Mouse (Mus musculus) testis, adult 2 months (tissue): ENCODE measurements around the gene Adgrg1. TPM values are rescaled to one million over a fixed set of nuclear protein-coding genes. Genes with fewer than 3 reads are reported as not detected.

ENCODE experiments used
- H3K27ac ChIP-seq: fragments of 200-500 bp; 2 replicates; pipeline ENCODE4 v1.5.1; 2012; ENCODE audit warnings: low read depth, low read length; ENCODE audit not compliant: control insufficient read depth, insufficient read depth
- H3K27me3 ChIP-seq: fragments of 200-500 bp; 2 replicates; pipeline ENCODE4 v1.6.1; 2012; ENCODE audit warnings: mild to moderate bottlenecking, low read length, moderate library complexity; ENCODE audit not compliant: control insufficient read depth, insufficient read depth
- H3K36me3 ChIP-seq: fragments of 200-500 bp; 2 replicates; pipeline ENCODE4 v1.6.1; 2012; ENCODE audit warnings: mild to moderate bottlenecking, low read length; ENCODE audit not compliant: control insufficient read depth, insufficient read depth
- H3K4me1 ChIP-seq: fragments of 200-500 bp; 2 replicates; pipeline ENCODE4 v1.6.1; 2012; ENCODE audit warnings: low read length; ENCODE audit not compliant: control insufficient read depth, insufficient read depth
- H3K4me3 ChIP-seq: fragments of 200-500 bp; 2 replicates; pipeline ENCODE4 v1.5.1; 2012; ENCODE audit warnings: low read depth, mild to moderate bottlenecking, low read length, moderate library complexity, mixed read lengths; ENCODE audit not compliant: control insufficient read depth
- CTCF ChIP-seq: fragments of 200-500 bp; IDR thresholded peaks from 2 replicates; pipeline ENCODE4 v1.5.1; 2012; ENCODE audit warnings: low read depth, mild to moderate bottlenecking, inconsistent platforms, low read length, moderate library complexity; ENCODE audit not compliant: control insufficient read depth, insufficient read depth, insufficient replicate concordance
- POLR2A ChIP-seq: fragments of 200-500 bp; IDR thresholded peaks from 2 replicates; pipeline ENCODE4 v1.6.1; 2012; ENCODE audit warnings: low read depth, mild to moderate bottlenecking, inconsistent platforms, low read length, moderate library complexity; ENCODE audit not compliant: control insufficient read depth
- polyA plus RNA-seq: library from polyadenylated mRNA; depleted of rRNA; stranded (reverse); fragments of >200 nt; gene quantifications from 2 replicates; pipeline ENCODE4 v1.2.3, GENCODE M21; 2012

The Adgrg1 gene
- polyA plus RNA-seq, 1 experiment = 62.3 TPM

DNA sequence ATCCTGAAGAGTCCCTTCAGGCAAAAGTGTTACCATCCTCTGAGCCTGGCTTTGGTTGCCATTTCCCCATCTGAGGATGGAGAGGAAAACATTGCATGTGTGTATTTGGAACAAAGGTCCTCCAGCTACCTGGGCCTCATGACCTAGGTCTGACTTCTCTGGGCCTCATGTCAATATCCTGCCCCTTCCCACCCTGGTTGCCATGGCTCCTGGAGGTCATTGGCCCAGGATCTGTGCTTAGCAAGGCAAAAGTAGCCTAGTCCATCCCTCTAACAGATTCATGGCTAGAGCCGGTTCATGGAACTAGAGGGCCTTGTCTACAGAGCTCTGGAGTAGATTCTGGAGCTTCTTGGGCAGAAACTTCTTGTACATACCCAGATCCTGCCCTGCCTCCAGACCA, 12.3 kb upstream of the Adgrg1 start:
- H3K27ac ChIP-seq = no peak overlapping the region
- no peaks in the 10 kb centered on the region for H3K36me3 ChIP-seq
- no peaks in the 10 kb centered on the region for H3K4me1 ChIP-seq
- no peak overlapping the region for H3K4me3 ChIP-seq
- no peaks in the 10 kb centered on the region for H3K27me3 ChIP-seq
- TF ChIP-seq CTCF = no peak
- TF ChIP-seq POLR2A = no peak

DNA sequence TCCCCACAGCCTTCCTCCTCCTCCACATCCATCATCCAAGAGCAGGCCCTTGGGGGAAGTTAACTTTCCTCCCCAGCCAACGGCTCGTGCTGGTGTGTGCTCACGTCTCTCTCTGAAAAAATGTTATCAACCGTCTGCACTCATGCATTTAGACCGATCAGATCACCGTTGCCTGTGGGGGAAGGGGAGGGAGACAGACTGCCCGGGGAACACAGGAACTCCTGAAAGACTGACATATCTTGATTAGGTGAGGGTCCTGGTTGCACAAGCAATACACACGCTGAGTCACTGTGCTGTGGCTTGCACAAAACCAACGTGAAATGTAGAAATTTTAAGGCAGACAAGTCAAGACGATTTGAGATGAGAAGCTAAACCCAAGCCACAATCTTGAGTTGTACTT, 9.7 kb upstream of the Adgrg1 start:
- Histone ChIP-seq H3K4me1 (no peaks in the 10 kb centered on the region), H3K27ac (no peak overlapping the region), H3K27me3 (no peaks in the 10 kb centered on the region), H3K36me3 (no peaks in the 10 kb centered on the region), H3K4me3 (no peak overlapping the region)
- no peak for TF ChIP-seq CTCF
- TF ChIP-seq POLR2A = no peak

DNA sequence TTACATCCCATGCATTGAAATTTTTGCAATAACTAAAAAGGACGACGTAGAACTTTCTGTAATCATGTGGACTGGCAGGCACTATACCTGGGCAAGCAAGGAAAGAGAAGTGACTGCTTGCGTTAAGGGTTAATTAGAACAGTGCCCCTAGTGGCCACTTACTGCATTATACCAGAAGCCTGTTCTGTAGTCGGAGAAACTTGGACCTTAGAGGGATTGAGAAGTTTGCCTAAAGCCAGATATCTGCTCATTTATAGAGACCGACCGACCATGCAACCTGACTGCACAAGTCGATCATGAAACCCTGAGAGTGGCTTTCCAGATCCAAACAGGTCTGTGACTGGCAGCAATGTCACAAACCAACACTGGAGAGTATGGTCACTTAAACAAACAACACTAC, 8.0 kb upstream of the Adgrg1 start:
- Histone ChIP-seq H3K4me1 (no peaks in the 10 kb centered on the region), H3K27ac (no peak overlapping the region), H3K27me3 (no peaks in the 10 kb centered on the region), H3K36me3 (no peaks in the 10 kb centered on the region), H3K4me3 (no peak overlapping the region)
- TF ChIP-seq CTCF (peak; percentile 30; the same call in 1 of the 2 replicates), POLR2A (no peak)

DNA sequence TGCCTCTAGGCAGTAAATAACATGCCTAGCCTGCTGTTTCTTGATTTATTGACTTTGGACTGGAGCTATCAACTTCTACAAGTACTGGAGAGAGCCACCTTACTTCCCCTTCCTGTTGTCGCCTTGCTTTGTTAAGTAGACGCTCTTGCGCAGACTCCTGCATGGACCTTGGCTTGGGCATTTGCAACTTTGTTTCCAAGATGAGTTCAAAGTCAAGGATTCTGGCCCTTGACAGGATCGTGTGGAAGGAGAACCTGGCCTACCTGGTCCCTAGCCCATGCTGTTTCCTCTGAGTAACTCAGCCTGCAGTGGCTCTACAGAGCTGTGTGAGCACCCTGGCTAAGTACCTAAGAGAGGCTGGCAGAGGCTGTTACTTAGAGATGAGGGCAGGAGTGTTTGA, 7.5 kb upstream of the Adgrg1 start:
- TF ChIP-seq CTCF = no peak
- no peak for TF ChIP-seq POLR2A
- H3K4me1 ChIP-seq = no peaks in the 10 kb centered on the region
- H3K27ac ChIP-seq = no peak overlapping the region
- no peak overlapping the region for H3K4me3 ChIP-seq
- no peaks in the 10 kb centered on the region for H3K36me3 ChIP-seq
- no peaks in the 10 kb centered on the region for H3K27me3 ChIP-seq

DNA sequence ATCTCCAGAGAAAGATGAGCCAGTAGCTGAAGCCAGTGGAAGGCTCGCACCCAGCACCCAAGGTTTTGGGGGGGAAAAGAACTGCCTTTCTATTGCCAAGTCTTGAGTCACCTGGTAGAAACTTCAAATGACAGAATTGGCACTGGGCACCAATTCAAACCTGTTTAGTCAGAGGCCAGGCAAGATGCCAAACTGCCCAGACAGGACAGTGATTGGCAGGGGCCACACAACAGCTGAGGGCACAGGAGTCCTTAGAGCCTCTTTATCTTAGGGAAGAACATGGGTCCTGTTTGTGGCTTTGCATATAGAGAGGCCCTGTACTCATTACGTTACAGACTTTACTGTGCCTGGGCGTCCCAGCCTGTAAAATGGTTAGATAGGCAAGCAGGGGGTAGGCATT, 7.0 kb upstream of the Adgrg1 start:
- Histone ChIP-seq H3K27me3 (no peaks in the 10 kb centered on the region), H3K4me1 (no peaks in the 10 kb centered on the region), H3K27ac (no peak overlapping the region), H3K4me3 (no peak overlapping the region), H3K36me3 (no peaks in the 10 kb centered on the region)
- no peak for TF ChIP-seq CTCF
- TF ChIP-seq POLR2A = no peak

DNA sequence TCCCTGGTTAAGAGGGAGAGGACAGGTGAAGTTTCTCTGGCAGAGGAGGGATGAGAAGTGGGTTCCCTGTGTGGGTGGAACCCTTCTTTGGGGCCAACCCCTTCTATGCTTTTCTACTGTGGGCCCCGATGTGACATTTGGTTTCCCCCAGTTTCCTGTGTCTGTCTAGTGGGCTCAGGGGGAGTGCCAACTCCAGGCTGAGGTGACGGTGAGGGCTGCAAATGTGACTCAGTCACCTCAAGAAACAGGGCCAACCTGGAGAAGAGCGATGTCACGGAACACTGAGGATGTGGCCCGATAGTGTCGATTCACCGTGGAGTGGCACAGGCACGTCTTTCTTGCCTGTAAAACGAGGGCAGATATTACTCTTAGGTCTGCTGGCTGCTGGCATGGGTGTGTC, 1.3 kb upstream of the Adgrg1 start:
- H3K4me3 ChIP-seq = no peak overlapping the region
- H3K27me3 ChIP-seq = no peaks in the 10 kb centered on the region
- no peaks in the 10 kb centered on the region for H3K36me3 ChIP-seq
- no peak for TF ChIP-seq POLR2A
- TF ChIP-seq CTCF = no peak
- no peak overlapping the region for H3K27ac ChIP-seq
- peaks cover 5% of the 10 kb centered on the region for H3K4me1 ChIP-seq

DNA sequence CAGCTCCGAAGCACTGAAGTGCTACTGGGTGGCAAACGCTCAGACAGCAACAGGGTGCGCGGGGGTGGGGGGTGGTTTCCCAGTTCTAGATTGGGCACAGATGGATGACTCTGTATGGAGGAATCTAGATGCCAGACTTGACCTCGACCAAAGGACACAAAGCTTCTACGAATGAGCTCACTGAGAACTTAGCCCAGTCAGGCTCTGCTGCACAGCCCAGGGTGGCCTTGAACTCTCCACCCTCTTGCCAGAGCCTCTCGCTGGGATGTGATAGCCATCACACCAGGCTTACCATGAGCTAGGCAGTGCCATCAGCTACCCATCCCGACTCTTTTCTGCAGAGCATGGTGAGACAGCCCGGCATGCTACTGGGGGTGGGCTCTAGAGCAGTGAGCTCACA, 765 bp upstream of the Adgrg1 start:
- Histone ChIP-seq H3K4me1 (peaks cover 5% of the 10 kb centered on the region), H3K27me3 (no peaks in the 10 kb centered on the region), H3K36me3 (no peaks in the 10 kb centered on the region), H3K27ac (no peak overlapping the region), H3K4me3 (no peak overlapping the region)
- TF ChIP-seq POLR2A = no peak
- TF ChIP-seq CTCF = no peak

DNA sequence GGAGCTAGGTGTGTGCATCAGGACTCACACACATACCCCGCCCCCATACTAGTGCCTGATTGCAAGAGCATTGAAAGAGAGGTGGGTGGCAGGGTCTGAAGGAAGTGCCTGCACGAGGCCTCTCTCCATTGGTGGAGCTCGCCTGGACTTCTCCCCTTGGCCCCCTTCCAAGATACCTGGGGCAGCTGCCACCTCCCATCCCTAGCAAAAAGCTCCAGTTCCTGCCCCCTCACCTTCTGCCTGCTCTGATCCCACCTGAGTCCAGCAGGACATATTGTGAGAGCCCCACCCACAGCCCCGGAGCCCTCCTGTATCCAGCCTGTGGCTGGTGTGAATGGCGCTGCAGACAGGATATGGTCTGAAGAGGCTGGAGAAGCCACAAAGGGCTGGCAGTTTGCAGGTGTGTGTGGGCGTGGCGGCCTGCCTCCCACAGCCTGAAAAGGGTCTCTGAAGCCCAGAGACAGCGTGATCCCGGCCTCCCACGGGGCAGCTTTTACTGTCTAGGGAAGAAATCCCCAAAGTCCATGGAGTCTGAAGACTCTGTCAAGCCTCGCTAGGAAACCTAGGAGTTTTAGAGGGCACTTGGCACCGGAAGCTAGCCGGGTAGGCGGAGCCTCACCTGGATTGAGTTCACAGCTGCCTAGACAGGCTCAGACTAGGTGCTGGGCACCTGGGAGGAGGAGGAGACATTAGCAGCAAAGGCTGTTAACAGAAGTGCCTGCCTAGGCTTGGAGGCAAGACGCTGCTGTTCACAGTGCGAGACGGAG, 2.3 kb downstream of the Adgrg1 start:
- peaks cover 5% of the 10 kb centered on the region for H3K4me1 ChIP-seq
- peak overlapping the region; percentile 2 for H3K4me3 ChIP-seq
- H3K27me3 ChIP-seq = no peaks in the 10 kb centered on the region
- H3K36me3 ChIP-seq = no peaks in the 10 kb centered on the region
- TF ChIP-seq CTCF (no peak), POLR2A (no peak)
- no peak overlapping the region for H3K27ac ChIP-seq
